Mouse (Mus musculus) gastrocnemius, adult 8-10 months (tissue): Measurements from ENCODE around the gene Aspdh. TPM values are rescaled to one million over a fixed set of nuclear protein-coding genes. Genes with fewer than 3 reads are reported as not detected.

ENCODE experiments used
- DNase-seq, 2 experiments: peaks; one replicate each; pipeline ENCODE4 v3.0.0; 2022; ENCODE audit warnings: low spot score in 2 of 2
- total RNA-seq, 4 experiments: library from RNA; stranded (reverse); gene quantifications; 2 replicates each; pipeline ENCODE4 v1.2.4; 2022

Aspdh gene
- total RNA-seq, 4 experiments from 2014 or later = 0.29 TPM; not detected in 3

DNA sequence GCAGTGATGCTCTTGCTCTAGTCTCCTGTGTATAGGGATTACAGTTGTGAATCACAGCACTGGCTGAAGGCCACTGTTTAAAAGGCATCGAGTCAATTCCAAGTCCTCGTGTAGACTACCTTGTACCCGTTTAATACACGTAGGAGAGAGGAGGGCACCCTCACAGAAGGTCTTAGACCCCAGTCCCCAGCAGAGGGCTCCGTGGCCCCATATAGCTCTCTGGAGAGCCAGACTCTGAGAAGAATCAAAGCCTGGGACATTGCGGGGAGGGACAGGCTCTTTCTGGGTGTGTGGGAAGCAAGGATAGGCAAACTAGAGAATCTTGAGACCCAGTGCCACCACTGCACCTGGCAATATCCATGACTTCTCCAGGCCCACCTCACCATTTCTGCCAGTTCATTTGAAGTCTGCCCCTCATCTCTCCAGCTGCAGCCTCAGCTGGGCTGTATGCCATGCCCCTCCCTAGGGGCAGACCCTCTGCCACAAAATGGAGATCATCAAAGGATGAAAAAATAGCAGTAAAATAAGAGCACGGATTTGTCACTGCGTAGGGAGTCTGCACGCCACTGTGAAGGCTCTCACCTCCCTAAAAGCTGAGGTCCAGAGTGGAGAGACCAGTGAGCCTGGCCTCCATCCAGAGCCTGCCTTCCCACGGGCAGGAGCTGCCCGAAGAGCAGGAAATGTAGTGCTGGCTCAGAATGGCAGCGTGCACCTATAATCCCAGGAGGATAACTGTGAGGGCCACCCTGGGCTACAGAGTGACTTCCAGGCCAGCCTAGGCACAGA is 18.9 kb upstream of the Aspdh start:
- no peak for DNase-seq

DNA sequence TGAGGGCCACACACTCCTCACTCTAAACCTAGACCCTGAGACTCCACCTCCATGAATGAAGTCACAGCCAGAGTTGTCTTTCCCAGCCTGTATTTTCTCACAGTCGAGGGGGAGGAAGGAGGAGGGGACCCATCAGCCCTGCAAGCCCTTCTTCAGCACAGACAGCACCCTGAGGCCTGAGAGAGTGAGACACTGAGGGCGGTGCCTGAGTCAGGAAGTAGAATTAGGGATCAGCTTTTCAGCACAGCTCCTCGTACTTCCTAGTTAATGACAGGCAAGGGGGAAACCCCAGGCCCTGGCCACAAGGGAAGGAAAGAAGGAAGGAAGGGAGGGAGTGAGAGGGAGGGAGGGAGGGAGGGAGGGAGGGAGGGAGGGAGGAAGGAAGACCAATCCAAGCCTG is 11.9 kb upstream of the Aspdh start:
- DNase-seq = no peak

DNA sequence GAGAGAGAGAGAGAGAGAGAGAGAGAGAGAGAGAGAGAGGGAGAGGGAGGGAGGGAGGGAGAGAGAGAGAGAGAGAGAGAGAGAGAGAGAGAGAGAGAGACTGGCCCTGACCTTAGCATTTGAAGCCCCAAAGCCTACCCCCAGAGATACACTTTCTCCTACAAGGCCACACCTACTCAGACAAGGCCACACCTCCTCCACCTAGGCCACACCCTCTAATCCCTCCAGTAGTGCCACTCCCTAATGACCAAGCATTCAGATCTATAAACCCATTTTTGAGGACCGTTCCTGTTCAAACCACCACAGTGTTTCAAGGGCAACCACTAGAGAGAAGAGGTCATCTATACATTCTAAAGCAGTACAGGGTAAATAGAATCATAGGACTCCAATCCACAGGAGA is 8.9 kb upstream of the Aspdh start:
- no peak for DNase-seq

DNA sequence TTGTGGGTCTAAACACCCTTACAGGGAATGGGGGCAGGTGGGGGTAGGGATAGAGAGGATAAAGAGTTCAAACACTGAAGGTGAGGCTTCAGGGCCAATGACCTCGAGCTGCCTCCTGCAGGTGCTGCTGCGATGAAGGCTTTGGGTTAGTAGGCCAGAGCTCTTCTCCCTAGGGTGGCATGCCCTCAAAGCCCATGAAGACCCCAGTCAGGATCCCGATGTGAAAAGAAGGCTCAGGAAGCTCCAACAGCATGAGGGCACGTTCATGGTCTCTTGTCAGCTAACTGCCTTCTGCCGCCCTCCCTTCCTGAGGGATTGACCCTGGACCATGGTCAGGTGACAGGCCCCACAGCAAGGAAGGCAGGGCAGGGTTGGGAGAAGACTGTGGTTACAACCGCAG is 5.1 kb upstream of the Aspdh start:
- peak in 1 of 2 experiments; percentile 0 for DNase-seq

DNA sequence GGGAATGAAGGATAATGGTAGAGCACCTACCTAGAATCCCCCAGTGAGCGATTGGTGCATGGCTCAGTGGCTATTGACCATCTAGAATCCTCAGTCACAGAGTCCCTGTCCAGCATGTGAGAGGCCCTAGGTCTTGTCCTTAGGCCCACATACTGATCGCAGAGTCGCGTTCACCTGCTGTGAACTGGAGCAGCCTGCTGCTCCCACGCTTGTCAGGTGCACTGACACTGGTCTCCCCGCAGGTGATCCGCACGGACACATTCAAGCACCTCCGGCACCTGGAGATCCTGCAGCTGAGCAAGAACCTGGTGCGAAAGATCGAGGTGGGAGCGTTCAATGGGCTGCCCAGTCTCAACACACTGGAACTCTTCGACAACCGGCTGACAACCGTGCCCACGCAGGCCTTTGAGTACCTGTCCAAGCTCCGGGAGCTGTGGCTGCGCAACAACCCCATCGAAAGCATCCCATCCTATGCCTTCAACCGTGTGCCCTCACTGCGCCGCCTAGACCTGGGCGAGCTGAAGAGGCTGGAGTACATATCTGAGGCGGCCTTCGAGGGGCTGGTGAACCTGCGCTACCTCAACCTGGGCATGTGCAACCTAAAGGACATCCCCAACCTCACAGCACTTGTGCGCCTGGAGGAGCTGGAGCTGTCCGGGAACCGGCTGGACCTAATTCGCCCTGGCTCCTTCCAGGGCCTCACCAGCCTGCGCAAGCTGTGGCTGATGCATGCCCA is 4.3 kb upstream of the Aspdh start:
- DNase-seq = no peak

DNA sequence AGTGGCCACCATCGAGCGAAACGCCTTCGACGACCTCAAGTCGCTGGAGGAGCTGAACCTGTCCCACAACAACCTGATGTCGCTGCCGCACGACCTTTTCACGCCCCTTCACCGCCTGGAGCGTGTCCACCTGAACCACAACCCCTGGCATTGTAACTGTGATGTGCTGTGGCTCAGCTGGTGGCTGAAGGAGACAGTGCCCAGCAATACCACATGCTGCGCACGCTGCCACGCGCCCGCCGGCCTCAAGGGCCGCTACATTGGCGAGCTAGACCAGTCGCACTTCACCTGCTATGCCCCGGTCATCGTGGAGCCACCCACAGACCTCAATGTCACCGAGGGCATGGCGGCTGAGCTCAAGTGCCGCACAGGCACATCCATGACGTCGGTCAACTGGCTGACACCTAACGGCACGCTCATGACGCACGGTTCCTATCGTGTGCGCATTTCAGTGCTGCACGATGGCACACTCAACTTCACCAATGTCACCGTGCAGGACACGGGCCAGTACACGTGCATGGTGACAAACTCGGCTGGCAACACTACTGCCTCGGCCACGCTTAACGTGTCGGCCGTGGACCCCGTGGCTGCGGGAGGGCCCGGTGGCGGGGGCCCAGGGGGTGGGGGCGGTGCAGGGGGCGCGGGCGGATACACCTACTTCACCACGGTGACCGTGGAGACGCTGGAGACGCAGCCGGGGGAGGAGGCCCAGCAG is 3.5 kb upstream of the Aspdh start:
- DNase-seq = no peak

DNA sequence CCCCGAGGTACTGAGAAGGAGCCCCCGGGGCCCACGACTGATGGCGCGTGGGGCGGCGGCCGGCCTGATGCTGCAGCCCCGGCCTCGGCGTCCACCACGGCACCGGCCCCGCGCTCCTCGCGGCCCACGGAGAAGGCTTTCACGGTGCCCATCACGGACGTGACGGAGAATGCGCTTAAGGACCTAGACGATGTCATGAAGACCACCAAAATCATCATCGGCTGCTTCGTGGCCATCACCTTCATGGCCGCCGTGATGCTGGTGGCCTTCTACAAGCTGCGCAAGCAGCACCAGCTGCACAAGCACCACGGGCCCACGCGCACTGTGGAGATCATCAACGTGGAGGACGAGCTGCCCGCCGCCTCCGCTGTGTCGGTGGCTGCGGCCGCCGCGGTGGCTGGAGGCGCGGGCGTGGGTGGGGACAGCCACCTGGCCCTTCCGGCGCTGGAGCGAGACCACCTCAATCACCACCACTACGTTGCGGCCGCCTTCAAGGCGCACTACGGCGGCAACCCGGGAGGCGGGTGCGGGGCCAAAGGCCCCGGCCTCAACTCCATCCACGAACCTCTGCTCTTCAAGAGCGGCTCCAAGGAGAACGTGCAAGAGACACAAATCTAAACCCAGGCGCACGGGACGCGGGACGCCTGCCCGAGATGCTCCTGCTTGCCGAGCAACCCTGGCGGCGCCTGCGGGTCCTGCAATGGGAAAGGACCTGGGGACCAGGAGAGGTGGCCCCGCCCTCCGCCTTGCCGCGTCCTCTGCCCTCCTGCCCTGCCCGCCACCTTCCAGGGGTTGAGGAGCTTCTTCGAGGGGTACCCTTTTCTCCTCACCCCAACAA is 2.8 kb upstream of the Aspdh start:
- DNase-seq = no peak

DNA sequence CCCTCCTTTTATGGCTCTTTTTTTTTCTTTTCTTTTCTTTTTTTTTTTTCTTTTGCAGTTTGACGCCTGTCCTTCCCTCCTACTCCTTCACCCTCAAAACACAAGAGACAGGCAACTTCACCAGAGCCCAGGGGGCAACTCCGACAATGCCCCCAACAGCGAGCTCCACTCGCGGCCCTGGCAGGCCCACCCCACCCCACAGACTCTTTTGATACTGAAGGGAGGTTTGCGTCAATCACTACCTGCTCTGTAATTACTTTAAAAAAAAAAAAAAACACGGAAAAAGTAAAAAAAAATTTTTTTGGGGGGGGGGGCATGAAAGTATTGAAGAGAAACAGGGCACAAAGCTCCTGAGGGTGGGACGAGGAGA is 2.1 kb upstream of the Aspdh start:
- DNase-seq = no peak

DNA sequence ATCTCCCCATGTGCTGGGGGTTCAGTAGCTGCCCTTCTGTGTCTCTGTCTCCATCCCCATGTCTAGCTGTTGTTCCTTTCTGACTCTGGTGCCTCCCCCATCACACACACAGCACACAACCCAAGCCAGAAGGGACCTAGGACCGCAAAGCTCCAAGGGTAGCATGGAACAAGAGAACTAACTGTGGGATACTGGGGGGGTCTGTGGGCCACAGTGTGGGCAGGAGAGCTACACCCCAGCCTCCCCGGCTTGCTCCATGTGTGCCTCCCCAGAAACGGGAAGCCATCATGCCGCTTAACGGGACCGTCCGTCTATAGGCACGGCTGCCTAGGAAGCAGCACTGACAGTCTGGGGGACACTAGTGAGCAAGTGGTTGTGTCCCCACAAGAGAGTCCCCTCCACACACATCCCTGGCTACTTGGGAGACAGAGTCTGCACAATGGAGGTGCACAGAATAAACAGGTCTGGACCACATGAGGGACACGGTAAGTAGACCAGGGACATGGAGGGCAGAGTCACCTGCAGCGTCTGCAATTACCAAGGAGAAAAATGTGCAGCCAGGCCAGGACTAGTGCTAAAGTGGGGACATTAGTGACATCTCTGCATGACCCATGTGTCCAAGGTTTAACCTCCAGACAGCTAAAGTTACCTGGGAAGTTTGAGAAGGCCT is 1.5 kb upstream of the Aspdh start:
- no peak for DNase-seq

DNA sequence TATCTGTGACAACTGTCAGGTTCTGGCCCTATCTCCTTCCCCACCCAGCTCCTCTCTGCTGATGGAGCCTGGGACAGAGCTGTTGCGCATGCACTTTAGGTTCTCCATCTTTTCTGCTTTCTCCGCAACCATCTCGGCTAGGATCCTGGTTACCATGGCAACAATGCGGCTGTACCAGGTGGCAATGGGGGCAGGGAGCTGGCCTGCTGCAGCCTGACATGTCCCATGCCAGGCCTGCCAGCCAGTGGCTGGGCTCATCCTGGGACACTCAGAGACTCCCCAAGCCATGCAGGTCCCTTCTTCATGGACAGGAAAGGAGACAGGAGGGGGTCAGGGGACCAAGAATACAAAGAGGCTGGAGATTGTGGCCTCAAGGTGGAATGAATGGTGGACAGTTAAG is 680 bp upstream of the Aspdh start:
- no peak for DNase-seq

DNA sequence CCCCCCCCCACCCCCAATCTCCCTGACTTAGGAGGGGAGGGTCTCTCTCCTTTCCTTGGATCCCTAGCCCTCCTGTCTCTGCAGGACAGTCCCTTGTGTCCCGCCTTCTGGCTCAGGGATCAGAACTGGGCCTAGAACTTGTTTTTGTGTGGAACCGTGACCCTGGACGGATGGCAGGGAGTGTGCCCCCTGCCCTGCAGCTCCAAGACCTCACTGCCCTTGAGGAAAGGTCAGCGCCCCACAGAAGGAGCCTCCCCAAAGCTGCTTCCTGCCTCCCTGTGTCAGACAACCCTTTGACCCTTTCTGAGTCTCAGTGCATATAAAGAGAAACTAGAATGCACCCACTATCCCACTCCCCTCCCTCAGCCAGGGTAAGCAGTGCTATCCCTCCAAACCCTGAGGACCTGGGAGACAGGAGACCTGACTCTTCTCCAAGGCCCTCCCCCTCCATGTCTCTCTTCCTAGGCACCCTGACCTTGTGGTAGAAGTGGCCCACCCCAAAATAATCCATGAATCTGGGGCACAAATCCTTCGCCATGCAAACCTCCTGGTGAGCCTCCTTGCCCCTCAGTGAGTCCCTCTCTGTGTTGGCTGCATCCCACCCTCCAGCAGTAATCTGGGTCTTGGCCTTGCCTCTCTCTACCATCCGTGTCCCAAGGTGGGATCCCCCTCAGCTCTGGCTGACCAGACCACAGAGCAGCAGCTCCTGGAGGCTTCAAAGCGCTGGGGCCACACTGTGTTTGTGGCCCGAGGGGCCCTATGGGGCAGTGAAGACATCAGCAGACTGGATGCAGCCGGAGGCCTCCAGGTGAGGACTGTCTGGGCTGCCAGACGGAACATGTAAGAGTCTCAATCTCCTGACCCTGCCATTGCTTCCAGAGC is 1.1 kb downstream of the Aspdh start:
- DNase-seq = no peak

DNA sequence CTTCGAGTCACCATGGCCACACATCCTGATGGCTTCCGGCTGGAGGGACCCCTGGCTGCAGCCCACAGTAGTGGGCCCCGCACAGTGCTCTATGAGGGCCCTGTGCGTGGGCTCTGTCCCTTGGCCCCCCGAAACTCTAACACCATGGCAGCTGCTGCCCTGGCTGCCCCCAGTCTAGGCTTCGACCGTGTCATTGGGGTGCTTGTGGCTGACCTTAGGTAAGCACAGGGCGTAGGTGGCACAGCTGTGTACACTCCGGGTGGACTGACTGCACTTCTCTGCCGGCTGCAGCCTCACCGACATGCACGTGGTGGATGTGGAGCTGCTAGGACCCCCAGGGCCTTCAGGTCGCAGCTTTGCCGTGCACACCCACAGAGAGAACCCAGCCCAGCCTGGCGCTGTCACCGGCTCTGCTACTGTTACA is 1.7 kb downstream of the Aspdh start:
- DNase-seq = no peak

DNA sequence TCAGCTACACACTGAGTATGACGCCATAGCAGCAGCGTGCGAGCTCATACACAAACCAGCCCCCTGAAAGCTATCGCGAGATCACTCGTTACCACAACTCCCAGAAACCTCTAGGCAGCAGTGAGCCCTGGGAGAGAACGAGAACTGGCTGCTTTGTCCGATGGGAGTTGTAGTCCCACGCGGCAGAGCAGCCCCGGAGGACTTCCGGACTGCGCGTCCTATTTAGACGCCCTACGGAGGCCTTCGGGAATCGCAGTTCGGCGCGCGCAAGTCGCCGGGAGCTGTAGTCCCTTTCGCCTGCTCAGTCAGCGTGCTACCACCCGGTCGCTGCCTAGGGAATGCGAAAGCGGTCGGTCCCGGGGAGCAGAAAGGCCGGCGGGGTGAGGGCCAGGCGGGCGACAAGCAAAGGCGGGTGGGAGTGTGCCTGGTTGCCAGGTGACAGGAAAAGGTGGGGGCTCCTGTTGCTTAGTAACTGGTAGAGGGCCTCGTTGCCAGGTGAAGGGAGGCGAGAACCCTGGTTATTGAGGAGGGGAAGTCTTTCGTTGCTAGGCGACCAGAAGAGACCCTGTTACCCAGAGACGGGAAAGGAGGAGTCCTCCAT is 2.7 kb downstream of the Aspdh start, which contains the start of gene Josd2:
Gene Josd2 (plus strand): TSS at position 170 of the 601 bp plus-strand sequence.
- DNase-seq = peak; percentile 90 to 95

DNA sequence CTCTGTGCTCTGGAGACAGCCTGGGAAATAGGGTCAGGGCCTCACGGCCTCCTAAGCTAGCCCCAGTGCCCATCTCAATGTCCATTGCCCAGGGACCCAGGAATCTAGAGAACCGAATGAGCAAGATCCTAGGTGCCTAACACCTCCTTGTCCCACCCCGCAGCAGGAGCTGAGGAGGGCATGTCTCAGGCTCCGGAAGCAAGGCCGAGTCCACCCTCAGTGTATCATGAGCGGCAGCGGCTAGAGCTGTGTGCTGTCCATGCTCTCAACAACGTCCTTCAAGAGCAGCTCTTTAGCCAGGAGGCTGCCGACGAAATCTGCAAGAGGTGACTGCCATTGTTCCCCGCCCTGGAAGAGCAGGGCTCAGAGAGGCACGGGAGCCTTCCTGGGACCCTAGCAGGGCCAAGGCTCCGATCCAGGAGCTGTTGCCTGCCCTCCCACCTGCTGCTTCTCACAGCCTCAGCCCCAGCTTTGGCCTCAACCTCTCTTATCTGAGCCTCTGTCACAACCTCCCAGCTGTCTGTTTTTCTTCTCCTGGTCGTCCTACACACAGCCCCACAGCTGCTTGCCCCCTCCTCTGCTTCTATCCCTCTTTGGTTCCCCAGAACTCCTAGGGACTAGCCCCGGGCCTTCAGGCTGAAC is 3.6 kb downstream of the Aspdh start:
- DNase-seq = no peak

DNA sequence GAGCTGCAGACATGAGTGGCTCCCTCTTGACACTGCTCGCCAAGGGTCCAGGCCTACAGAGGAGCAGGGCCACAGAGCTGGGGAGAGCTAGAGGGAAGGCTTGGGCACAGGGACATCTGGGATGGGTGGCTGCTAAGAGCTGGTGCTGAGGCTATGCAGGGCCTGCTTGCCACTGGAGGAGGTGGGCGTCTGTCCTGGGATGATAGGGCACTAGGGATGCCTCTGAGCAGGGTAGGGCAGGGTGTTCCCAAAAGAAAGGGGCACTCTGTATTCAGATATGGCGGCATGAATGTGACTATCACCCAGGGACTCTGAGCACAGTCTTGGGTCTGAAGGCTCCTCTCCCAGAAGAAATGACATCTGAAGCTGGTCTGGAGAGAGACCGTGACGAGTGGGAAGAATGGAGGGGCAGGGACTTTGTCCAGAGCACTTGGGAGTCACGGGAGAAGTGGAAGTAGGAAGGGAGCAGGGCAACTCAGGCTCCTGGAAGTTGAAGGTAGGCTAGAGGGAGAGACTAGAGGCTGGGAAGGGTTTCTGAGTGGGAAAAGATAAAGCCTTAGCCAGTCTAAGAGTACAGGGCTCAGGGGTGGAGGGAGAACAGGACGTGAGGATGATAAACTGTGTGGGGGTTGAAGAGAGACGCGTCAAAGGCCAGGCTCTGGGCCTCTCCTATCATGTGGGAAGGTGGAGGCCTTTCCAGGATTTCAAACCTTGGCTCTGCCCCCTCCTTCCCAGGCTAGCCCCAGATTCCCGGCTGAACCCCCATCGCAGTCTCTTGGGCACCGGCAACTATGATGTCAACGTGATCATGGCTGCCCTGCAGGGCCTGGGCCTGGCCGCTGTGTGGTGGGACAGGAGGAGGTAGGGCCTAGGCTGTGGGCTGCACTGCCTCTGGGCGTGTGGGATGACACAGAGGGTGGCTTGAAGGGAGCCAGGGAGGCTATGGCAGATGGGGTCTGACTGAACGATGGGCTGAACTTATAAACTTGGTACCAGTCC is 4.8 kb downstream of the Aspdh start:
- DNase-seq = no peak

DNA sequence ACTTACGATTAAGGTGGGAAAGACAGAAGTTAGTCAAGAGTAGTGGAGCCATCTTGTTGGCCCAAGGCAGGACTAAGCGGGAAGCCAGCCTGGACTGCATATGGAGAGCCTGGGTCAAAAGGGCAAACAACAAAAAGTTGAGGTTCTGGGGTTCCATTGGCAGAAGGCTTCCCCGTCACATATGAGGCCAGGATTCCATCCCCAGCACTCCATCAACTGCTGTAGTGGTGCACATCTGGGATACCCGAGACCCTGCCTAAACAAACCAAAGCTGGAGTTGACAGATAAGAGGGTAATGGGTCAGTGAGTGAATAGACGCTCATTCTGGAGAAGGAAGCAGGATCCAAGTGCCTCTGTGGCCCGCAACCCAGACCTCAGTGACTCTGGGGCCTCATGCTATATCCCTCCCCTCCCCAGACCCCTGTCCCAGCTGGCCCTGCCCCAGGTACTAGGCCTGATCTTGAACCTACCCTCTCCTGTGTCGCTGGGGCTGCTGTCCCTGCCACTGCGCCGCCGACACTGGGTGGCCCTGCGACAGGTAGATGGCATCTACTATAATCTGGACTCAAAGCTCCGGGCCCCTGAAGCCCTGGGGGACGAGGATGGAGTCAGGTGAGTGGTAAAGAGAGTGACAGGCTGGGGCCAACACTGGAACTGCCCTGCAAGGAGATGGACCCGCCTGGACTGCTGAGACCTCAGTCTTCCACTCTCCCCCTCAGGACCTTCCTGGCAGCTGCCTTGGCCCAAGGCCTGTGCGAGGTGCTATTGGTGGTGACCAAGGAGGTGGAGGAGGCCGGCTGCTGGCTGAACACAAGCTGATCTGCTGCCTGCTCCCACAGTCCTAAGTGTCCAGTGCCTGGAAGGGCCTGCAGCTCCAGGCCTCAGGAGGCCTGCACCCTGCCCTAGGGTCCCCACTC is 5.8 kb downstream of the Aspdh start:
- DNase-seq = no peak
